Mouse (Mus musculus) ES-CJ7 (cell line): Measurements from ENCODE around the gene Xrcc5.

ENCODE experiments used
- DNase-seq: peaks from one replicate; pipeline ENCODE4 v3.0.0; 2011; ENCODE audit warnings: low read depth, low spot score

The Xrcc5 gene

GRCm38 (mm10) chr1:72307317-72307798 lies at the start of gene Xrcc5:
Xrcc5 (plus strand) TSS chr1:72307421.
- DNase-seq = peak; percentile 100

DNA sequence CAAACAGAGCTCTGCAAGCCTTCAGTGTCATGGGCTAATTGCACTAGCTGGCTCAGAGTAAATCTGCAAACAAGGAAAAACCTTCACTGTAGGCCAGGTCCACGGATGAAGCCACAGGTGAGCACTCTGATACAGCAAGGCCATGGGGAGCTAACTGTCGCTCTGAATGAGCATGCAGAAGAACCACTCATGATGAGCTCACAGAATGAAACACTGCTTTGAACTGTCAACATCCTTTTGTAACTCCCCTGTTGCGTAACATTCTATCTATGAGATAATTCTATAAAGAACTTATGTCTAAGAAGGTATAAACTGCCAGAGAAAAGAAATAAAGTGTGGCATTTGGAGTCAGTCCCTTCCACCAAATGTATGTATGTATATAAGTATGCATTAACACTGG lies 44.1 kb upstream of the Xrcc5 start:
- DNase-seq = no peak

DNA sequence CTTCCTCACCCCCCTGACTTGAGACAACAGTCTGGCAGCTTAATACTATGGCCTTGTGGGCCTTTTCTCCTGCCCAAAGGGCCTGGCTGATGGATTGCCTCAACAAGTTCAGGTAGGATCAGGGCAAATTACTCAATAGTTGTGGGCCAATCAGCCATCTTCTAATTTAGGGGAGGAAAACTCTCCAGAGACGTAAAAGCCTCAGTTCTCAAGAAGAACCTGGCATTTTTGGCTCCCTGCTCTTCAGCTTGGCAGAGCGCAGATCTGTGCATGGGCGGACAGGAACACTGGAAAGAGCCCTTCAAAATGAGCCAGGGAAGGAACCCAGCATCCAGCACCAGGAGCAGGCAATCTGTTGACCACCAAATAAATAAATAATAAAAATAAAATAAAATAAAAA lies 29.1 kb upstream of the Xrcc5 start:
- DNase-seq = no peak

GRCm38 (mm10) chr1:72282604-72283003 lies 24.6 kb upstream of the Xrcc5 start:
- no peak for DNase-seq

DNA sequence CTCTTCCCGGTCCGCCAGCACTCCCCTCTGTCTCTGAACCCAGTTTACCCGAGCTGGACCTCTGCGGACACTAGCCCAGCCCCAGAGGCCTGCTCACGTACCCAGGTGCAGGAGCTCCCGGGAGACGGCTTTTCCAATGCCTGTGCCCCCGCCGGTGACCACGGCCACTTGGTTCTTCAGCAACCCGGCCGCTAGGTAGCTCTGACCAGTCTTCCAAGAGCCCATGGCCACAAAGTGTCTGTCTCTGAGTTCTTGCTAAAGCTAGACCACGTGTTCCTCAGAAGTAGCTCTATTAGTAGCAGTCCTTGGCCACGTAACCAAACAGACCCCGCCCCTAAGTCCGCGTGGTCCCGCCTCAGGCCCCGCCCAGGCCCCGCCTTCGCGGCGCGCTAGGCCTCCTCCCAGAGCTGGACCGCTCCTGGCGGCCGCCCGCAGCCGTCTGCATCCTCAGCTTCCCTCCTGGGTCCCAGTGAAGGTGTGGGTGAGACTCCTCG lies 23.2 kb upstream of the Xrcc5 start, which contains the start of the genes Pecr and Tmem169:
Gene Pecr, minus strand, starts transcription at position 323 of the 494 bp plus-strand sequence.
Gene Tmem169, plus strand, starts transcription at position 378 of the 494 bp plus-strand sequence.
- peak; percentile 94 for DNase-seq

GRCm38 (mm10) chr1:72284539-72284938 lies 22.7 kb upstream of the Xrcc5 start:
- no peak for DNase-seq

GRCm38 (mm10) chr1:72286904-72287303 lies 20.3 kb upstream of the Xrcc5 start:
- DNase-seq = no peak

GRCm38 (mm10) chr1:72287893-72288292 lies 19.3 kb upstream of the Xrcc5 start:
- DNase-seq = no peak

- DNase-seq = no peak
Observed at GRCm38 (mm10) chr1:72288527-72289150, 18.6 kb upstream of the Xrcc5 start.

GRCm38 (mm10) chr1:72290896-72291295 lies 16.3 kb upstream of the Xrcc5 start:
- no peak for DNase-seq

DNA sequence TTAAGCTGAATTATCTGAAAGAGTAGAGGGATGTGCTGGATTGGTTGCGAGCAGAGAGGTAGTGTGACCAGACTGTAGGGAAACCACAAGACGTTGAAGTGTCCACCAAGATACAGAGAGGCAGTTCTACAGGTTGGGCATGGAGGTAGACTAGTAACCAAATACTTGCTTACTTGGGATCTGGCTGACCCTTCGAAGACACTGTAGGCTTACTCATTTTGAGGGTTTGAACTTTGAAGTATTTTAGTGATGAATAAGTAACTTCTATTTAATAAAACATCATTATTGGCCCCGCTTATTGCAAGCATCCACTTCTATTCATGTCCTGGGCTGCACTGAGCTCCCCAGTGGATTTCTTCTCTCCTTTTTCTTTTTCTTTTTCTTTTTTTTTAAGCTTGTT lies 15.8 kb upstream of the Xrcc5 start:
- DNase-seq = no peak

GRCm38 (mm10) chr1:72291925-72292324 lies 15.3 kb upstream of the Xrcc5 start:
- no peak for DNase-seq

DNA sequence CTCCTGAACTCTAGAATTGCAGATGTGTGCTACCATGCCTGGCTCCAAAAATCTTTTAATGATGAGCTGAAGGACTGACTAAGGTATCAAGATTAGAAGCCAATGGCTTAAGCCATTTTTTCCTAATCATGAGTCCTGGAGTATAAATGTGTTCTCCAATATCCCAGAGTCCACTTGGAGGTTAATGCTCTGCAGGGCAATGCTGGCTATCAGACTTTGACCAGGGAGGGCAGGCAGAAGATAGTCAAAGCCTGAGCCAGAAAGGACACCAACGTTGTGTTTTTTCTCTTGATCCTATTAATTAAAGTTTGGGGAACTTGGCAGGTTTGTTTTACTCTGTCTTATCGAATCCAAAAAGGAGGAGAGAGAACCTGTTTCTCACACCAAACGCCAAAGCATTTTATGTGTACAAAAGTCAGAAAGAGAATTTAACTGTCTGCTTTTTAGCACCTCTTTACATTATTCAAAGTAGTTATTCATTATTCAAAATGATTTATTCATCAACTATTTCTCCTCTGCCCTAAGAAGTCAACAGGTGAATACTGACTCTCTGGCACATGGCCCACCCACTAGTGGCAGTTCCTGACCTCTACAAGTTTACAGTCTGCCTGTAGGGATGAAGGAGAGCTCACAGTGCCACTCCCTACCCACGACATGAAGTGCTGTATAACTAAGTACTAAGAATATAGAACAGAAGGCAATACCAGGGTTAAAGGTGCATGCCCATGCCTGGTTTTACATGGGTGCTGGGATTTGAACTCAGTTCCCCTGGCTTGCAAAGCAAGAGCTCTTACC lies 13.2 kb upstream of the Xrcc5 start:
- DNase-seq = no peak

- DNase-seq = no peak
Observed at GRCm38 (mm10) chr1:72295746-72296145, 11.5 kb upstream of the Xrcc5 start.

GRCm38 (mm10) chr1:72301845-72302244 lies 5.4 kb upstream of the Xrcc5 start:
- DNase-seq = no peak

DNA sequence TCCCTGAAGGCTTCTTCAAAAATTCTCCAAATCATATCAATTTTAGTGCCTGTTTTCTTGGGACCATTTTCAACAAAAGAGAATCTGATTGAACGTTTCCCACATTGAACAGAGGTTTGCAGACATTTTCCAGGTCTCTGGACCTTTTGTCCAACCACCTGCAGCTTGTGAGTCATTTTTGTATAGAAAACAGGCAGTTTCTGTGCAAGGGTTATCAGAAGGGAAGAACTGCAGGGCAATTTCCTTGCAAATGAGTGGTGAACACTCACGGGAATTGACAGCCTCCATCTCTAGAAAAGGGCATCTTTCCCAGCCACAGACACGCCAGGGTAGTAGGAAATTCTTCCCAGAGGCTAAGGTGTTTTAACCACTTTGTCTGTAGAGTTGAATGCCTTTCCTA lies 980 bp upstream of the Xrcc5 start:
- no peak for DNase-seq

DNA sequence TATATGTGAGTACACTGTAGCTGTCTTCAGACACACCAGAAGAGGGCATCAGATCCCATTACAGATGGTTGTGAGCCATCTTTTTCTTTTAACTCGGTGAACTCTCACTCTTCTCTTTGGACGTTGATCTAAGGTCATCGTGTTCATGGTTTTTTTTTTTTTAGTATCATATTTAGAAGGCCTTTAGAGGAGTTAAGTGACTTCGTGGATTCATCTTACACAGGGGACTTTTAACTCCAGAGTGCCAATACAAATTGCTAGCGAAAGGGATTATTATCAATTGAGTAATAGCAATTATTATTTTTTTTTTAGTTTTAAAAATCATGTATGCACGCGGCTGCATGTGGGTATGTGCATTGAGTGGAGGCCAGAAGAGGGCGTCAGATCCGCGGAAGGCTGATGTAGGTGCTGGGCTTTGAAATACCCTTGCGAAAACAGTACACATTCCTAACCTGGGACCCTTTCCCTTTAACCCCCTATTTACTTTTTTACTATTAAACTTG lies 491 bp upstream of the Xrcc5 start:
- no peak for DNase-seq

DNA sequence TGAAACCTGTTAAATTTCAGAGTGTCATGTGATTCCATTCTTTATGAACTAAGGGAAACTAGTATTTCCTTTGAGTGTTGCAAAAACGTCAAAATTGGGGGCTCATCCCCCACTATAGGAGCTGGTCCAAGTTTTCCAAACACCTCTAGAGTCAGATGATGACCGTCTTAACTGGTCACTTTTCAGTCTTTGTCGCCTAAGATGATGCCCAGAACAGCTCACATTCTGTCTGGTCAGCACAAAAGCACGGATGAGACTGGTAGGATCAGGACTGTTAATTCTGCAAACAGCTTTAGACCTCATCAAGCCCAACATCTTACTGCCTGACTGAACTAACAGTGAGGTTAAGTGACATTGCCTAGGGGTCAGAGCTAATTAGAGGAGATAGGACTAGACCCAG lies 1.7 kb downstream of the Xrcc5 start:
- DNase-seq = no peak

DNA sequence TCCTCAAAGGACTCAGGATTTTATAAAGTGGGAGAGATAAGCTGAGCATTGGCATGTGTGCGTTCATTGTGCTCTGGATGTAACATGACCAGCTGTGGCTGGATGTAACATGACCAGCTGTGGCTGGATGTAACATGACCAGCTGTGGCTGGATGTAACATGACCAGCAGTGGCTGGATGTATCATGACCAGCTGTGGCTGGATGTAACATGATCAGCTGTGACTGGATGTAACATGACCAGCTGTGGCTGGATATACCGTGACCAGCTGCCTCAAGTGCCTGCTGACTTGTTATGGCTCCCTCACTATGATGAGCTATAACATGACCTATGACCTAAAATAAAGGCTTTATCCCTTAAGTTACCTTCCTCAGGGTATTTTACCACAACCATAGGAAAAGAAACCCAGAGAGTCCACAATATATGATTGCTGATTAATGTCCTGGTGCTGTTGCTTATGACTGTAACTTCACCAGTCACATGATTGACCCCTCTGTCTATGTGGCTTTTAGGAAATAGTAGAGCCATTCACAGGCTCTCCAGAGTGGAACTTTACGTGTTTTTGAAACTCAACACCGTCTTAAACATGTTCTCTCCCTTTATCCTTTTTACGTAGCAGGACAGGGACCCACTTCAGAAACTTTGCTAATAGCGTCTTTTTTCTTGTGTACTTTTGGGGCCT lies 2.7 kb downstream of the Xrcc5 start:
- DNase-seq = no peak

DNA sequence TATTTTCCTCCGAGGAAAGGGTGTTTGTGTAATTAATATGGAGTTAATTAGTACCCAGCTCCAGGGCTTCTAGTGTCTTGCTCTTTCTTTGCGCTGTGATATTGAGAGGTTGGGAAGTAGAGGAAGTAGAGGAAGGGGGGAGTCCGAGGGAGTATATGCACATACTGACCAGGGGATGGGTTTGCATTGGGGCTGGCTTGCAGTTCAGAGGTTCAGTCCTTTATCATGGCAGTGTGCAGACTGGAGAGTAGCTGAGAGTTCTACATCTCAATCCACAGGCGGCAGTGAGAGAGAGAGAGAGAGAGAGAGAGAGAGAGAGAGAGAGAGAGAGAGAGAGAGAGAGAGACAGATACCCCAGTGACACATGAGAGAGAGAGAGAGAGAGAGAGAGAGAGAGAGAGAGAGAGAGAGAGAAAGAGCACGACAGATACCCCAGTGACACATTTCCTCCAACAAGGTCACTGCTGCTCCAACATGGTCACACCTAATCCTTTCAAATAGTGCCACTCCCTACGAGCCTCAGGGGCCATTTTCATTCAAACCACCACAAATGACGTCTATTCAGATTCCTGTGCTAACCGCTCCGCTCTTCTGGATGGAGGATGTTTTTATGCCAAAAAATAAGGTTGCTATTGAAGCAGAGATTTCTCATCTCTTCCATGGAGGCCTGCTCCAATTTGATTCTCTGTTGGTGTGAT lies 5.6 kb downstream of the Xrcc5 start:
- peak; percentile 94 for DNase-seq

DNA sequence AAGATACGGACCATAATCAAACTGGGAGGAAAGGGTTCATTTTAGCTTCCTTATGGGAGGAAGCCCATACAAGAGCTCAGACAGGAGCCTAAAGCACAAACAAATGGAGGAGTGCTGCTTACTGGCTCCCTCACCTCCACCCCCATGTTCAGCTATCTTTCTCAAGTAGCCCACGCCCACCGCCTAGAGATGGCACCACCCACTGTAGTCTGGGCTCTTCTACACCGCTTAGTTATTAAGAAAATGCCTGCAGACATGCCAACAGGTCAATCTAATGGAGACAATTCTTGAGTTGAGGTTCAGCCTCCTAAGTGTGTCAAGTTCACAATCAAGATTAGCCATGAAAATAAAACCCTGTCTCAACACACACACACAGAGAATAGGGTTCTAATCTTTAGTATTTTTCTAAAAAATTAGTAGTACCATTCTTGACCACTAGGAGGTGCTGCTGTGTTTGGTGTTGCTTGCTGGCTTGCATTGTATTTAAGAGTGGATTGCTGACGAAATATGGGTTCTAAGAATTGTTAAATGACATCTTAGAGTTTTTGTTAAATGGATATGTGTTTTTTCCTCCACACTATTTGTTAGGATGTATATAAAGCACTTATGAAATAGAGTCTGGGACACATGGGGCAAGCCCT lies 6.3 kb downstream of the Xrcc5 start:
- DNase-seq = peak; percentile 93
